8 mouse cellular contexts compared by ENCODE assay signal in the genomic region with DNA sequence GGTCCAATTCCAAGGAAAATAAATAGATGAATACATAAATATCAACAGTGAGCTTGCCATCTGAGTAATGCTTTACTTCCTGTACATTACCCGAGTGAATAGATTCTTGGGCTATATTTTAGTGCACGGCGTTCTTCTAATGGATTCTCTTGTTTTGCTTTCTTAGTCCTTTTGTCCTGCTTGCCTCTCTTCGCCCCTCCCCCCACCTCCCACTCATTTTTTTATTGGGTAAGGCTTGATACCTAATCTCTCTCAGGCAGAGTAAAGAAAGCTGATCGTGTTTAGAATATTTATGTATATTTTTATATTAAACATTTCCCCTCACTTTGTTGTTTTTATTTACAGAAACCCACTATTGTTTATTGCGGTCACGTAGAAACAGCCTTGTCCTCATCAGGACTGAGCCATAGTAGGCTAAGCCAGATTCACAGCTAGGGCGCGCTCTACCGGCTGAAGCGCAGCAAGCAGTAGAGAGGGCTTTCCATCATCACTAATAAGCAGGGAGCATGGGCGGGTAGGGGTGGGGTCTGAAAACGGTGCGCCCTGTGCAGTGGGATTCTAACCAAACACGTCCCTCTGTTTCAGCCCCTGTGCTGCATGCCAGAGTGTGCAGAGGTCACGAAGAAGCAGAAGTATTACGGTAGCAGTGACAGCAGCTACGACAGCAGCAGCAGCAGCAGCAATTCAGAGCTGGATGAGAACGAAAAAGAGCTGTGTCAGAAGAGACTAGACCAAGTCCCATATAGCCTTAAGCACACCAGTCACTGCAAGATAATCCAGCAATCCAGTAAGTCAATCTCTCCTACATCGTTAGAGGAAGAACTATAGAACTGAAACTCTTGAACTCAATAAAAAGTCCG.
DNase-seq lines count a peak whose midpoint lies in the region; ATAC-seq lines count a peak whose summit lies in the region.

No protein-coding gene starts in this region.

- peaks cover 11% of the 10 kb centered on the region for H3K9me3 ChIP-seq in megakaryocyte, embryonic 14.5 days
- H3K9me3 ChIP-seq in heart, embryonic 15.5 days (replicated peaks), result no peaks in the 10 kb centered on the region

- H3K27ac ChIP-seq in heart, embryonic 15.5 days, result no peak overlapping the region

- peak overlapping the region; percentile 48 for H3K4me2 ChIP-seq in heart, embryonic 15.5 days

- ATAC-seq in megakaryocyte, adult 5-6 weeks (ENCODE audit: poor library complexity, severe bottlenecking), result no peak
- no peak for ATAC-seq in heart, embryonic 15.5 days (replicated peaks; ENCODE audit: insufficient number of reproducible peaks, insufficient read depth, low FRiP score, low read depth)
- peak; percentile 52; the same call in 1 of the 2 replicates for ATAC-seq in megakaryocyte-erythroid progenitor cell, adult 5-6 weeks (replicated peaks; ENCODE audit: low FRiP score, low TSS enrichment, poor library complexity, severe bottlenecking)
- no peak for ATAC-seq in erythroid progenitor cell, adult 5-6 weeks (replicated peaks; ENCODE audit: low FRiP score, poor library complexity, severe bottlenecking)
- ATAC-seq in inflammation-experienced regulatory T-cells, adult 6 months, result no peak

- H3K27me3 ChIP-seq in megakaryocyte, embryonic 14.5 days (replicated peaks), result peaks cover 6% of the 10 kb centered on the region
- no peaks in the 10 kb centered on the region for H3K27me3 ChIP-seq in heart, embryonic 15.5 days

- peaks cover 3% of the 10 kb centered on the region; the same call in 1 of the 2 replicates for H3K4me1 ChIP-seq in megakaryocyte, embryonic 14.5 days
- H3K4me1 ChIP-seq in heart, embryonic 15.5 days (replicated peaks), result no peaks in the 10 kb centered on the region

- peak; percentile 20 for DNase-seq in adrenal gland, adult 2 months
- DNase-seq in adrenal gland, adult 8-10 months, result no peak

- 27% methylated on average over 21 of the region's 21 CpGs for WGBS in heart, embryonic 15.5 days

- H3K4me3 ChIP-seq in megakaryocyte, embryonic 14.5 days (replicated peaks), result peak overlapping the region; percentile 56
- no peak overlapping the region; the same call in 1 of the 2 replicates for H3K4me3 ChIP-seq in heart, embryonic 15.5 days

- no peaks in the 10 kb centered on the region for H3K36me3 ChIP-seq in megakaryocyte, embryonic 14.5 days (replicated peaks; ENCODE audit: low read length)
- peaks cover 8% of the 10 kb centered on the region; the same call in 1 of the 2 replicates for H3K36me3 ChIP-seq in heart, embryonic 15.5 days

- no peak overlapping the region for H3K9ac ChIP-seq in heart, embryonic 15.5 days
